Mouse (Mus musculus) induced T-regulatory cell, adult 2 months (primary cell): ENCODE data around the gene Prrc2a.
A peak's percentile ranks its signal among the peaks of the same experiment; 100 is the strongest.

Experiments used
- DNase-seq: peaks from one replicate; pipeline ENCODE4 v3.0.0-alpha.2; 2012; ENCODE audit warnings: low read depth

Gene Prrc2a

DNA sequence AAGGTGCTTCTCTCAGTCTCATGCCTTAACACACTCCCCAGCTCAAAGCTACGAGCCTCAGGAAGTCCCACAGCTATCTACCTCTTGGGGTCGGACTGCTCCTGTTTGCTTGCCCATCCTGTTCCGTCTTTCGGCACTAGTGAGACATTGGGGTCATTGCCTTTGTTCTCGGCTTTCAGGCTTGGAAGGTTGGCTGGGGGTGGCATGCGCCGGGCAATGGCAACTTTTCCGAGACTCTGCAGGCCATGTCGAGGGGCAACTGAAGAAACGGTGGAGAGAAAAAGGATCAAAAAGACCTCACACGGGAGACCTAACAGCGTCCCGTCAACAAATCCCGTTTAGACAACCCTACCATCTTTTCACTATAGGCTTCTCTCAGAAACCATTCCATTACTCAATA lies 2.6 kb downstream of the Prrc2a start:
- peak; percentile 42 for DNase-seq

DNA sequence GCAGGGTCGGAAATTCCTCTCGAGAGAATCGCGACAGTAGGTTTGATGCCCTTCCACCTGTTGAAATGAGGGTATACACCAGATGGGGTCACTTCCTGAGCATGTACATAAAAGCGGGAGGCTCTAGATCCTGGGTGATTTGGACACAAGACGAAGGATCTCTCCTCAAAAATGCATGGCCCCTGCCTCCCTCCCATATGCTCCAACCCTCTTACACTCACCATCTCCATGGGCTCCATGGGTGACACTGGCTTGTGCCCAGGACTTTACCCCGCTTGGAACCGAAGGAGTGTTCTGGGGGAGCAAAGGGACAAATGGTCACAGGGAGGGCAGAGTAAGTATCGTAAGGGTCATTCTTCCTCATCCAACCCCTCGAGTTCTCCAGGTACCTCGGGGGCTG lies 3.3 kb downstream of the Prrc2a start:
- DNase-seq = no peak

DNA sequence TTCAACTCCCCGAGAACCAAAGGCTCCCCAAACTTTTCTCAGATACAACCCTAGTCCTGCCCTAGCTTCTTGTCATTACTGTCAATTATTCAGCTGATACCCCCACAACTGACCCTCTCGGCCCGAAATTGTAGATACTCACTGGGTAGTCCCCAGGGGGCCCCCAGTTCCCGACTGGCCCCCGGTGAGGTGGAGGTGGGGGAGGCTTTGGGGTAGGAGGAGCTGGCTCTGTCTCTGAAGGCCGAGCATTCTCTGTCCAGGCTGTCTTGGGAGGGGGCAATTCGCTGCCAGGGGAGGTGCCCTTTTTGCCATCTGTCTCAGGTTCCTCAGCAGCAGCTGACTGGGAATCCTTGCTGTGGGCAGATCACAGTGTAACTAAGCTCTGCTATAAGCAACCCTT lies 5.1 kb downstream of the Prrc2a start:
- DNase-seq = no peak

DNA sequence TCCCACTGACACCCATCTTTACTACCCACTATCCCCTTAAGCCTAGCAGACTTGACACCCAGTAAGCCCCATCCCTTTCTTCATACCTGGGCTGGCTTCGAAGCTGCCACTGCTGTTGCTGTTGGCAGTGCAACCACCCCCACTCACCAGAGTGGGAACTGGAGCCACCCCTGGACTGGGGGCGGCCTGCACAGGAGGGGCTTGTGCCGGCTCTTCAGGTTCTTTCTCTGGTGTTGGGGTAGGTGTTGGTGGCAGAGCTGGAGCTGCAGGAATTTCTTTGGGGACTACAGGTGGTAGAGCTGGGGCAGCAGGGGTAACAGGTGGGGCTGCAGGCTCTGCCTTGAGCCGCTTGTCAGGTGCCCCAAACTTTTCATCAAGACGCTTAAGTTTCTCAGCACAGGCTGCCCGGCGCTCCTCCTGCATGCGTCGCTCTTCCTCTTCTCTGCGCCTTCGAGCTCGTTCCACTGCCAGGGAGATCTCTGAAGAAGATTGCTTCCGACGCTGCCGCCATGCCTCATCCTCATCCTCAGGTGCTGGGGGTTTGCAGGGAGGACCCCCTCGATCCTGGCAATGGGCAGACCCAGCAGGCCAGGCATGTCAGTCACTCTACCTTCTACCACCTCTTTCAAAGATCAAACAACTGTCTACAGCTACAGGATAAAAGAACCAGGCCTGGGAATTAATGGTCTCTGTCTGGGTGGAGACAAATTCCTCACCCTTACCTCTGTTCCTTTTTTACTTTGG lies 5.7 kb downstream of the Prrc2a start:
- no peak for DNase-seq

DNA sequence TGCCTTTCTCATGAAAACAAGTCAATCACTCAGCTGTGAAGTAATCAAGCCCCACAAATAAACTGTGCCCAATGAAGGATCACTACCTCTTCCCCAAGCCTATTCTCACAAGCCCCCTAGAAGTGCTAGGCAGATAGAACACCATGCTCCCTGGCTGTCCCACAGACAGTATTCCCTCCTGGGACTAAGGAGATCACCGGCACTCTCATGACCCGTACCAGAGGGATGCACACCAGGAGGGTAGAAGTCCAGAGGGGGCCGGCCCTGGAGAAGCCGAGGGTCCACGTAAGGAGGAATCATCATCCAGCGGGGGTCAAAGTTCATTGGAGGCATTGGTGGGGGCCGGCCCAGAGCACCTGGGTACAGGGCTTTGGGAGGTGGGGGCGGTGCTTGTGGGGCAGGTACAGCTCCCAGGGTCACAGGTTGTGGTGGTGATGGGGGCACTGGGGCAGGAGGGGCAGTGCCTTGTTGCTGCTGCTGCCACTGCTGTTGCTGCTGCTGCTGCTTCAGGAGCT lies 7.0 kb downstream of the Prrc2a start:
- DNase-seq = no peak

DNA sequence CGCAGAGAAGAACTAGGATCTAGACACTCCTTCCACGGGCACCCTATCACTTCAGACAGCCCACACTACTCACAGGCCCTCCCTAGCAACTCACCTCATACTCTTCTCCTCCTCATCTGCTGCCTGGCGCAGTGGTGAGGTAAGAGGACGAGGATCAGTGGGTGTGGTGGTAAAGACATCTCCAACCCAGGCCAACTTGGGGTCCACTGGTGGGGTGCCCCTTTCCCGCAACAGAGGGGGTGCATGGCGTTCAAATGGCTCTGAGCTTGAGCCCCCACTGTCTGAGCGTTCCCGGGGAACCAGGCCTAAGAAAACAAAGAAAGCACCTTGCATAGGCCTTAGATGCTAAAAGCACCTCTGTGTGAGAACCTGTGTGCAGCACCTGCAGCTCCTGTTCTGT lies 7.4 kb downstream of the Prrc2a start:
- no peak for DNase-seq

DNA sequence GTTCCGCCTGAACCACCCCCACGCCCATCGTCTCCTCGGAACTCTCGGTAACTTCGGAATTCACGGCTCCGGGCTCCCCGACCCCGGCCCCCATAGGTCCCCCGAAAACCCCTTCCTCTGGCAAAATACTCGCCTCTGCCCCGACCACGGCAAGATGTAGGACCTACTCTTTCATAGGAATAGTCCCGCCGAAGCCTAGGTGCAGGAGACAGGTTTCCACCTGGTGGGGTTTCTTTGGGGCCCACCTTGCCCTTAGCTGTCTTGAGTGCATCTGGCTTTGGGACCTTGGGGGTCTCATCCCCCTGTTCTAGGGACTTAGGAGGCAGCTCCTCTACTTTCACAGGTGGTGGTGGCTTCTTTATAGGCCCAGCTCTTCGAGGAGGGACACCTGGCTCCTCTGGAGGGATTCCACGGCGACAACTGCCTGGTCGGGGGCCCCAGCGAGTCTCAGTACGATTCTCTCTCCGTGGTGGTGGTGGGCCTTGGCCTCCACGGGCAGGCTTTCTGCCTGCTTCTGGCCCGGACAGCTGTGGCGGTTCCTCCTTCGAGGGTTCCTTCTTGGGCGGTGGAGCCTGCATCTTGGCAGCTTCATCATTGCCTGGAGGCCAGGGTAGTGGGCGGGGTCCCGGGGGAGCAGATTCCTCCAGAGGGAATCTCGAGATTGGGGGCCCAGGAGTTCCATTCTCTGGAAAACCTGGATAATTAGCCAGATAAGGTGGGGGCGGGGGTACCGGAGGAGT lies 8.1 kb downstream of the Prrc2a start:
- no peak for DNase-seq

DNA sequence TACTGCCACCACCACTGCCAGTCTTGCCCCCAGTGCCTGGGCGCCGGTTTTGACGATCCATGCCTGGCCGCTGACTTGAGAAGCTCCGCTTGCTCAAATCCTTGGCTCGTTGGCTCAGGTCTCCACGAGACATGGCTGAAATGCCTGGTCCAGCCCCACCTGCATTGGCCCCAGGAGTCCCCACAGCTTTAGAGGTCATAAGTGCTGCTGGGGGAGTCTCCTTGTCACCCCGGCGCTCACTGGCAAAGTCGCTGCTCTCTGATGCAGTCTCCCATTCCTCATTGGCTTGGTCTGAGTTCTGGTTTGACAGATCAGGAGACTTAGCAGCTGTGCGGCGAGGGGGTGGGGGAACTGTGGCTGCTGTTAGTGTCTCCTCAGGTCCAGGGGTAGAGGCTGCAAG lies 9.2 kb downstream of the Prrc2a start:
- no peak for DNase-seq

DNA sequence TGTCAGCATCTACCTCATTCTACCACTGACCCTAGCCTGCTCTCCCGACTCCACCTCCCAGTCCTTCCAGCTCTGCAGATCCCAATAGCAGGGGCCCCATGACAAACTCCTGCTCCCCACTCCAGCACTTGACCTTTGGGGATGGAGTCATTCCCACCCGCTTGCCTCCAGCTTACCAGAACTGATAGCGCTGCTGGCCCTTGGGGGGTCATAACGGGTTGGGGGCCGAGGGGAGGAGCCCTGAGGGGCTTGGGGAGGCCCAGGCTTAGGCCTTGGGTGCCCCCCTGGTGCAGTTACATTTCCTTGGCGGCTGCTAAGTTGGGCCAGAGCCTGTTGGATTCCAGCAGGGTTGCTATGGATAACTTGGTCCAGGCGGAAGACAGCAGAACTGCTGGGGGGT lies 10.1 kb downstream of the Prrc2a start:
- no peak for DNase-seq

DNA sequence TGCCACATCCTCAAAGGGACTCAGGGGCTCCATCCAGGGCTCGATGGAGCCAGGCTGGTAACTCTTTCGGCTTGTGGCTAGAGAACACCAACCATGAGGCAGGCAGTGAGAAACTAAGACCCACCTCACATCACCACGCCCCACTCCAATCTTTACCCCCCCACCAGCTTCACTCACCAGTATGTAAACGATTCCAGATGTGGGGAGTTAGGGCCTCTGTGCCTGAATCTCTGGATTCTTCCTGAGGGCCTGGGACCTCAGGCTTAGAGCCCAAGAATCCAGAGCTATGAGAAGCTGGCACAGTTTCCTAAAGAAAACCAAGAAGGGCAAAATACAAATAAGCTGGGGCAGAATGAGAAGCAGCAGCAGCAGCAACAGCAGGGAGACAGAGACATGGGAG lies 10.8 kb downstream of the Prrc2a start:
- DNase-seq = no peak

DNA sequence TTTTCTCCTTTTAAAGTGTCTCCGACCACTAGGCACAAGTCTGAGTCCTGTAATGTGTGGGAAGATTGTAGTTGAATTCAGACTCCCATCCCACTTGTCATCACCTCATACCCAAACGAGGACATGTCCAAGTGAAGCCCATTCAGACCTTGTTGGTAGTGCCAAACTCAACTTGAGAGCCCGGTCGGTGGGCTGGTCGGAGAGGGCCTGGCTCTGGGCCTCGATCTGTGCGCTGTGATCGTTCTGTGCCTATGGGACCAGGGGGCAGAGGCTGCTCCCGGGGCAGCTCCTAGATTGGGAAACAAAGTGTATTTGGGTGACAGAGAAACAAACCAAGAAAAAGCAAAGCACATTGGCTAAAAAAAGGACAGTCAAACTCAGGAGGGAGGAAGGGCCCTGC lies 11.6 kb downstream of the Prrc2a start:
- DNase-seq = no peak

DNA sequence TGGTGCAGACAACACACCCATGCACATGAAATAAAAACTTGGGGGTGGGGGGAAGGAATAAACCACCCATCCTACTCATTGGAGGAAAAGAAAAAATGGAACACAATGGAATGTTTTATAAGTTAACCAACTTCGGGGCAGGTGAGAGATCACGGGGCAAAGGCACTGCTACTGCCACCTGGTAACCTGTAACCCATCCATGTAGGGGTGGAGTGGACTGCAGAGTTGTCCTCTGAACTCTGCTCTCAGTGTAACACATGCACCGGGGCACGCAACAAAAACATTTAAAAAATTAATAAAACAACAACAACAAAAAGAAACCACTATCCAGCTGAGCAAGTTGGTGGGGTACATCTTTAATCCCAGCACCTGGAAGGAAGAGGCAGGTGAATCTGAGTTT lies 12.6 kb downstream of the Prrc2a start:
- DNase-seq = no peak

DNA sequence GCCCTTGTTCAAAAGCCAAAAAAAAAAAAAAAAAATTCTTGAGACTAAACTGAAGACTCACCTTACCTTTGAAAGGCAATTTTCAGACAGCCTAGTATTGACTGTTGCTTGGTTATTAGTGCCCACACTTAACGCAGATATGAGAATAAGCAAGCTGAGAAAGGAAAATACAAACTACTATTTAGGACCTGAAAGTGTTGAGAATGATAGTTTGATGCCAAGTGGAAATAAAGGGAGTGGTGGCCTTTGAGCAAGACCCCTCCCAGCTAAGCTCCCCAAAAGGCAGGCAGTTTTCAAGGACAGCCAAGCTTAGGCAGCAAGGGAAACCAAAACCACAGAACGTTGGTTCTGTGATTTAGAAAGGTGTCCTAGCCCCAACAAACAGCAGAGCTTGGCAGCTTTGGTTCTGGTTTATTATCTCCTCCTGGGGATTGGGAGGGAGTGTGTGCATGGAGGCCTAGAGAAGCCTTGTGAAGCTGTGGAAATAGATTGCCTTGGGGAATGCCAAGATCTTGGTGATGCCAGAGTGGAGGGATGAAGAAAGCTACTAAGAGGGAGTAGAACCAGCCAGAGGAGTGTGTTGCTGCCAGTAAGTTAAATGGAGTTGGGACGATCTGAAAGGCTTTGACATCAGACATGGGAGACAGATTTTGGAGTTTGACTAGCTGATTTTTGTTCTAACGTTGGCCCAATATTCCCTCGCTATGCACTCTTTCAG lies 16.6 kb downstream of the Prrc2a start:
- no peak for DNase-seq

DNA sequence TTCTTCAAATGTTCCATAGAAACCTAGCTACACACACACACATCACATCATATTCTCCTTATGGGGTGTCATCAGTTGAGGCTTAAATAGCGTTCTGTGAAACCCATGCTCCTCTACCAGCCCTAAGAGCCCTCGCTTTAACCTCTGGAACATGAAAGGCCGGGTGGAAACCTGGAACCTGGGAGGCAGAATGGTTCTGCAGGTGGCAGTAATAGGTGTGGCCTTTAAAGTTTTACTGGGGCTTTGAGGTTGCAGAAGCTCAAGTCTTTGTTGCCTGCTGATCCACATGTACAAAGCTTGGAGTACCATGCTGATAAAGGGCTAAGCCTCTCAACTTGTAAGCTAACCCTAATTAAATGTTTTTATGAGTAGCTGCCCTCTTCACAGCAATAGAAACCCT lies 17.3 kb downstream of the Prrc2a start:
- no peak for DNase-seq

DNA sequence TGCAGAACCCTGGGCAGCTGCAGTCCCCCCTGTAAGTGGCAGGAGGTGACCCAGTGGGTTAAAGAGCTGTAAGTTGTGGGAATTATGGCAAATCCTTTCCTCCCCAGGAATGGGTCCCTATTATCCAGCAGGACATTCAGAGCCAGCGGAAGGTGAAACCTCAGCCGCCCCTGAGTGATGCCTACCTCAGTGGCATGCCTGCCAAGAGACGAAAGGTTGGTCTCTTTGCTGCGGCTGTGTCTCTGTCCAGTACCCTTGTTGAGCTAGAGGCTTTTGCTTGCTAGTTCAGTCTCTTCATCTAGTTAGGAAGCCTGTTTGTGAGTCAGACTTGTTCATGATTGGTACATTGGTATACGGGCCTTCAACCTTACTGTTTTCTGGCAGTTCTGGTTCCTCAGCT lies 18.6 kb downstream of the Prrc2a start:
- no peak for DNase-seq

DNA sequence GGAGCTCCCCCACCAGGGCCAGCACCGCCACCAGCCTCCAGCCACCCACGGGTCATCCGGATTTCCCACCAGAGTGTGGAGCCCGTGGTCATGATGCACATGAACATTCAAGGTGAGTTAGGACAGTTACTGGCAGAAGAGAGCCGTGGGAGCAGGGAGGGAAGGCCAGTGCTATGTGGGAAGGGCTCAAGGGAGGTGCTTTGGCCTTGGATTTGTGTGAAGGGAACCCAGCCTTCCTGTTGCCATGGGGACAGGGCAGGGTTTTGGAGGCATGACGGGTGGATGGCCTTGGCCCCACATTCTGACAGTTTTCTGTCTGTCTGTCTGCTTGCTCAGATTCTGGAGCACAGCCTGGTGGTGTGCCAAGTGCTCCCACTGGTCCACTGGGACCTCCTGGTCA lies 22.7 kb downstream of the Prrc2a start:
- DNase-seq = no peak

DNA sequence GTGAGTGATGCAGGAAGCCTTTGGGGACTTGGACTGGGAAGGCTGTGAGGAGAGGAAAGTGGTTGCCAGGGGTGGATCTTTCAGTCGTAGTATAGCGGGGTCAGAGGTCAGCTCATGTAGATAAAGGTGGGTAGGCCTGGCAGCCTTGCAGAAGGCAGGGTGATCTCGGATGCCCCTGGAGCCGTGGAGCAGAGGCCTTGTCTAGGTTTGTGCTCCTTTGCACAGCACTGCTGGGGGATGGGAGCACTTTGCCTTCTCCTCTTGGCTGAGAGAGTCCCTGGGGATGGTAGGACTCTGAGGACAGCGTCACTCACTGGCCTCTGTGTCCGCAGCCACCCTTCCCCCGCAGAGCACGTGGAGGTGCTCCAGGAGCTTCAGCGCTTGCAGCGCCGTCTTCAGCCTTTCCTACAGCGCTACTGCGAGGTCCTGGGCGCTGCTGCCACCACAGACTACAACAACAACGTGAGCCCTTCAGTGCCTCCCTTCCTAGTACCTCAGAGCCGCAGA lies 24.2 kb downstream of the Prrc2a start:
- no peak for DNase-seq

DNA sequence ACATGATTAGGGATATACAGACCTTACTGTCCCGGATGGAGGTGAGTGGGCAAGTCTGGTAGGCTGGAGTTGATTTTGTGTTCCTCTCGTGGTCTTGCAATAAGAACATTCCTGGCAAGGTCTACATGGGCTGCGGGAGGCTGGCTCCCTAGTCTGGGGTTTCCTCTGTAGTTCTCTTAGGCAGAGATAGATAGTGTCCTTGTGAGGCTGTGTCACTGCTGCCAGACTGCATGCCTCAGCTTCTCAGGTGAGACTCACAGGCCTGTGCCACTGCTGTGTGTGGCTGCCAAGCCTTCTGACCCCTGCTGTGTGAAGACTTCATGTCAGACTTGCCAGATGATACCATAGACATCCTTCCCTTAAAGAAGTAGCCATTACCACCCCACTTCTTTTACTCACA lies 25.4 kb downstream of the Prrc2a start:
- DNase-seq = no peak

DNA sequence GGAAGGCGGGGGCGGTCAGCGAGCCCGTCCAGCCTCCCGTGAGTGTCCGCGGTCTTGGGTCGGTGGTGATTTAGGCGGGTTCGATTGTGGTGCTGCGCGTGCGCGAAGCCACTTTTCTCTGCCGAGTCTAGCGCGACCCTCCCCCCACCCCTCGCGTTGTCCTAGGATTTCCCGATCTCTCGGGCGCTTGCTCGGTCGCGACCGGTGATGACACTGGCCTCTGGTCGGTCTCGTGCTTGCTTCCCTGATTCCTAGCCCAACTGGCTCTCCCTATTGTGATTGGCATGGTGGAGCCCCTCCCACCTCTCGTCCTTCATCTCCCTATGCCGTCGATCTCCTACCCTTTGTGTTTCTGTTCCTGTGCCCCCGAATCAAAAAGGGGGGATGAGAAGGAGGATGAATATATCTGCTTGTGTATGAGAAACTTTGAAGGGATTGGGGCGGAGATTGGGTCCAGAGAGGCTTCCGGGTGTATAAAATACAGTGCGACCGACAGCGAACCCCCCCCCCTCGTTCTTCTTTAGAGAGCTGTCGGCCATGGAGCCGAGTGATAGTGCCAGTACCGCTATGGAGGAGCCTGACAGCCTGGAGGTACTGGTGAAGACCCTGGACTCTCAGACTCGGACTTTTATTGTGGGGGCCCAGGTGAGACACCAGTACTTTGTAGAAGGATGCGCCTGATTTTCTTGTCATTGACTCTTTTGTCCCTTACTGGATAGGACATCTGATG lies 28.9 kb downstream of the Prrc2a start:
- DNase-seq = no peak

DNA sequence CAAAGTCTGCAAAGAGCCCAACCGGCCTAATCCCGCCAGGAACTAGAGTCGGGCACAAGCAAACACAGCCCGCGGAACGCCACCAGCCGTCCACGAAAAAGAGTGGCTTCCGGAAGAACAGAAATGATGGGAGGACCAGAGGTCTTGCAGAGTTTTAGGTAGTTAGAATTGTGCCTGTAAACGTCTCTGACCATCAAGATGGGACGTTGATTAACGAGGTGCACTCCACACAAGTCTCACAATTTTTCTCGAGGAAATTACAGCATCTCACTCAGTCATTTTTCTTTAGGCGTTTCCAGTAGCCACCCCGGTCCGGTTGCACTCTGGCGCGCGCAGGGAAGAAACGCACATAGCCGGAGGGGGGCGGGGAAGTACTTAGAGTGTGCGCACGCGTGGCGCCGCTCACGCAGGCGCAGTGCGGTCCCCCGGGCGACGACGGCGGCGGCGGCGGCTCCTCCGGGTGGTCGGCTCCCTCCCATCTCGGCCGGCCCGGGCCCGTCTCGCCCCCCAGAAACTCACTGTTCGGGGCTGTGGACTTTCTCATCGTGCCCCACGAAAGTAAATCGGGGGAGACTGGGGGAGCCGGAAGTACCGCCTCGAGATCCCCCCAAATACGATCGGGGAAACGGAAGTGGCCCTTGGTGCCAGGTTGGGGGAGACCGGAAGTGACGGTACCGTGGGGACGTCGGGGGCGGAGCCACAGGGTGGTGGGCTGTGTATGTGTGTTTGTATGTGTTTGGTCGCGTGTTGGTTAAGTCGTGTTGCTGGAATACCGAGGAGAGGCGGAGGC lies 29.7 kb downstream of the Prrc2a start, which contains the start of gene Bag6:
Gene Bag6 (plus strand): TSS at position 378 of the 790 bp plus-strand sequence.
- peak; percentile 98 for DNase-seq

DNA sequence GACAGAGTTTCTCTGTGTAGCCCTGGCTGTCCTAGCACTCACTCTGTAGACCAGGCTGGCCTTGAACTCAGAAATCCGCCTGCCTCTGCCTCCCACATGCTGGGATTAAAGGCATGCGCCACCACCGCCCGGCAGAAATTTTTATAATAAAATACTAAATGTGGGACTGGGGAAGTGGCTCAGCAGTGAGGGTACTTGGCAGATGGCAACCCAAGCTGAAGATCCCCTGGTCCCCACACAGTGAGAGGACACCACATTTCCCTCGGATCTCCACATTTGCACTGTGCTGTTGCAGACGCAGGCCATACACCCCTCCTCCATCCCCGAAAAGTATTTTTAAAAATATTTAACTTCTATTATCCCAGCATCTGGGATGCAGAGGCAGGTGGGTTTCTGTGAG lies 31.2 kb downstream of the Prrc2a start:
- DNase-seq = no peak
